Mouse (Mus musculus) bone marrow macrophage, adult 2 months (primary cell): ENCODE results near the gene Scn4a.

Experiments
- CTCF ChIP-seq: IDR thresholded peaks from 2 replicates; pipeline ENCODE4 v1.5.1; 2012; ENCODE audit warnings: low read depth, mild to moderate bottlenecking, low read length, moderate library complexity
- POLR2A ChIP-seq: IDR thresholded peaks from 2 replicates; pipeline ENCODE4 v1.6.1; 2012; ENCODE audit warnings: mild to moderate bottlenecking, low read depth, low read length, borderline replicate concordance

- TF ChIP-seq POLR2A (no peak), CTCF (no peak)
These were observed 38.7 kb downstream of the Scn4a start, which contains the start of gene Cd79b for GRCm38 (mm10) chr11:106314333-106314812.
